Mouse (Mus musculus): ENCODE measurements around the gene Pdk2. TPM values are rescaled to one million over a fixed set of nuclear protein-coding genes. Genes with fewer than 3 reads are reported as not detected.

The Pdk2 gene
- polyA plus RNA-seq, 1 experiment from 2014 or later = 148 TPM

DNA sequence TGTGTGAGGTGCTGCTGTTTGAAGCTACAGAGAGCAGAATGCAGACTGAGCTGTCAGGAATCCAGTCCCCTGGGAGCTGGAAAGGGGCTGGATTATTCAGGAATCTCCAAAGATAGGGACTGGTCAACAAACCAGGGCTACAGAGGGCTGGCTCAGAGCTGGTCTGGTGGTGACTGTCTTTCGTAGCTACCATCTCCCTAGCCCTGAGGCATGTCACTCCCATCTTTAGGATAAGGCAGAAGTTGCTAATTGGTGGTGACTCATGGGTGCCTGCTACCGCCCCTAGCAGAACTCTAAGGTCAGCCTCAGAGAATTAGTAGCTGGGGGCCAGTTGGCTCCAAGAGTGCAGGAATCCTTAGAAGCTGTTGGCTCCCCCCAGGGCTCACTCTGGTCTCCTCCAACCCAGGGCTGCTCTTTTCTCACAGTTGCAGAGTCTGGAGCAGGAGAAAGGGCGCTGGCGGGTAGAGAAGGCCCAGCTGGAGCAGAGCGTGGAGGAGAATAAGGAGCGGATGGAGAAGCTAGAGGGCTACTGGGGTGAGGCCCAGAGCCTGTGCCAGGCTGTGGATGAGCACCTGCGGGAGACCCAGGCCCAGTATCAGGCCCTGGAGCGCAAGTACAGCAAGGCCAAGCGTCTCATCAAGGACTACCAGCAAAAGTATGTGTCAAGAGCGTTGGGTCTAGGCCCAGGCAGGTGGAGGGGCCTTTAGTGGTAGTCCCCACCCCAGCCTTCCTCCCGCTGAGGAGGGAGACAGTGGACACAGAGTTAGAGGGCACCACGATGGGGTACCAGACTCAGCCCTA lies 36.8 kb downstream of the Pdk2 start:
- Histone ChIP-seq H3K27ac (ENCODE audit: low read length) (0 out of 2 replicates have a peak overlapping the region, but pooled peaks have one; percentile 10), H3K4me2 (ENCODE audit: low read depth, low read length) (no peak overlapping the region), H3K27me3 (ENCODE audit: control insufficient read depth, insufficient read depth, low read length) (no peaks in the 10 kb centered on the region), H3K4me1 (ENCODE audit: control insufficient read depth, insufficient read depth, low read length) (peaks cover 32% of the 10 kb centered on the region), H3K4me3 (ENCODE audit: low read length) (no peak overlapping the region), H3K9me3 (replicated peaks; ENCODE audit: control insufficient read depth, low read length) (no peaks in the 10 kb centered on the region), H3K9ac (ENCODE audit: low read length) (no peak overlapping the region), H3K36me3 (ENCODE audit: control insufficient read depth, insufficient read depth) (peaks cover 28% of the 10 kb centered on the region)
- WGBS = 76% methylated on average over 12 of the region's 12 CpGs
- no peak for ATAC-seq (replicated peaks; ENCODE audit: extremely low read depth, insufficient read depth, low FRiP score)

DNA sequence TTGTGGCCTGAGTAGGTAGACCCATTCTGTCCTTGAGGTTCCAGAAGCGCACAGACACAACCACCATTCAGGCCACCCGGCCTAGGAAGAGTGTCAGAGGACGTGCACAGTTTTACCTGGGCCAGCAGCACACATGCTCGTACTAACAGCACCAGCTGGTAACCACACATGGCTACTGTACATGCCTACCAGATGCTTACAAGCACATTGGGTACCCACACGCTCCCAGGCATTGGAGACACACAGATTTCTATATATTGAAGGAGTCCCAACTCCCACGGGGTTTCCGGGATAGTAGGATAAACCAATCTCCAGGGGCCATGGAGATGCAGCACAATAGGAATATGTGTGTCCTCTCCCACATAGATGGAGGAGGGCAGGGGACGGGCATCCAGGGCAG lies 38.4 kb downstream of the Pdk2 start:
- WGBS = 91% methylated on average over 8 of the region's 8 CpGs
- H3K27me3 ChIP-seq (ENCODE audit: control insufficient read depth, insufficient read depth, low read length) = no peaks in the 10 kb centered on the region
- no peaks in the 10 kb centered on the region for H3K9me3 ChIP-seq (replicated peaks; ENCODE audit: control insufficient read depth, low read length)
- H3K27ac ChIP-seq (ENCODE audit: low read length) = no peak overlapping the region
- H3K4me1 ChIP-seq (ENCODE audit: control insufficient read depth, insufficient read depth, low read length) = peaks cover 29% of the 10 kb centered on the region
- no peak overlapping the region for H3K4me2 ChIP-seq (ENCODE audit: low read depth, low read length)
- H3K9ac ChIP-seq (ENCODE audit: low read length) = 0 out of 2 replicates have a peak overlapping the region, but pooled peaks have one; percentile 5
- no peak for ATAC-seq (replicated peaks; ENCODE audit: extremely low read depth, insufficient read depth, low FRiP score)
- H3K4me3 ChIP-seq (ENCODE audit: low read length) = no peak overlapping the region
- peaks cover 33% of the 10 kb centered on the region for H3K36me3 ChIP-seq (ENCODE audit: control insufficient read depth, insufficient read depth)

DNA sequence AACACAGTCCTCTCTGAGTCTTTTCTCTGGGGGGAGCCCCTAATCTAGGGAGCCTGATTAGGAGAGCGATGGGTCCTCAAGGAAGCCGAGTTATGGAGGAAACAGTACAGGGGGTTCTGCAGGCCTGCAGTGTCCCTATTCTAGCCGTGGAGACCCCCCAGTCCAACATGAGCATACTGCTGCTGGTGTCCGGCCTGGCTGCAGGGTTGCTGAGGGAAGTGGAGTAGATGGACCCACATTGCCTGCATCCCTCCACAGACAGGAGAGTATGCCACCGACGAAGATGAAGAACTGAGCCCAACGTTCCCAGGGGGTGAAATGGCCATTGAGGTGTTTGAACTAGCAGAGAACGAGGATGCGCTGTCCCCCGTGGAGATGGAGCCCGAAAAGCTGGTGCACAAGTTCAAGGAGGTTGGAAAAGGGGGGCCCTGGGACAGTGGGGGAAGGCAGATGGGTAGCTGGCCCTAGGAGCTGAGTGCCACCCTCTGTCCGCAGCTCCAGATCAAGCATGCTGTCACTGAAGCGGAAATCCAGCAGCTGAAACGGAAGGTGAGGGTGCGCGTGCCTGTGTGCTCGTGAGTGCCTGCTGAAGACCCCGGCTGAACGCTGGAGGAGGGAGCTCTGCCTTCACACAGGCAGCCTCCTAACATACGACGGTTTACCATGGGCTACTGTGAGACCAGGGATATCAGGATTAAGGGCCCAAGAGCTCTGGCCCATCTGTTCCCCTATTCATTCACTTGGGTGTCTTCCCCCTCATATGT lies 39.4 kb downstream of the Pdk2 start:
- Histone ChIP-seq H3K4me1 (ENCODE audit: control insufficient read depth, insufficient read depth, low read length) (peaks cover 28% of the 10 kb centered on the region), H3K4me2 (ENCODE audit: low read depth, low read length) (no peak overlapping the region), H3K27ac (ENCODE audit: low read length) (no peak overlapping the region), H3K27me3 (ENCODE audit: control insufficient read depth, insufficient read depth, low read length) (no peaks in the 10 kb centered on the region), H3K36me3 (ENCODE audit: control insufficient read depth, insufficient read depth) (peaks cover 39% of the 10 kb centered on the region), H3K4me3 (ENCODE audit: low read length) (no peak overlapping the region), H3K9me3 (replicated peaks; ENCODE audit: control insufficient read depth, low read length) (no peaks in the 10 kb centered on the region), H3K9ac (ENCODE audit: low read length) (no peak overlapping the region)
- no peak for ATAC-seq (replicated peaks; ENCODE audit: extremely low read depth, insufficient read depth, low FRiP score)
- WGBS = 85% methylated on average over 21 of the region's 21 CpGs

DNA sequence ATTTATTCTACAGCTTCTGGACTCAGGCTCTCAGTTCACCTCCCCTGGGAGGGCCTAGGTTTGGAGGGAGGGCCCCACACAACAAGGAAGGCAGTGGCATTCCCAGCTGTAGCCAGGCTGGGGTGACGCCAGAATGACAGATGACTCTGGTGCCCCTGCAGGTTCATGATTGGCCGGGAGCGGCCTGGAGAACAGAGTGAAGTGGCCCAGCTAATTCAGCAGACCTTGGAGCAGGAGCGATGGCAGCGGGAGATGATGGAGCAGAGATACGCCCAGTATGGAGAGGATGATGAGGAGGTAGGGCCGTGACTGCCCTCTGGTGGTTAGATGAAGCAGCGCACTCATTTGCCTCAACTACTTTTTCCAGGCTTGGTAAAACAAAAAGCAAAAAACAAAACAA lies 40.1 kb downstream of the Pdk2 start:
- 0 out of 2 replicates have a peak overlapping the region, but pooled peaks have one; percentile 5 for H3K9ac ChIP-seq (ENCODE audit: low read length)
- H3K4me3 ChIP-seq (ENCODE audit: low read length) = no peak overlapping the region
- 2% methylated on average over 8 of the region's 8 CpGs for WGBS

DNA sequence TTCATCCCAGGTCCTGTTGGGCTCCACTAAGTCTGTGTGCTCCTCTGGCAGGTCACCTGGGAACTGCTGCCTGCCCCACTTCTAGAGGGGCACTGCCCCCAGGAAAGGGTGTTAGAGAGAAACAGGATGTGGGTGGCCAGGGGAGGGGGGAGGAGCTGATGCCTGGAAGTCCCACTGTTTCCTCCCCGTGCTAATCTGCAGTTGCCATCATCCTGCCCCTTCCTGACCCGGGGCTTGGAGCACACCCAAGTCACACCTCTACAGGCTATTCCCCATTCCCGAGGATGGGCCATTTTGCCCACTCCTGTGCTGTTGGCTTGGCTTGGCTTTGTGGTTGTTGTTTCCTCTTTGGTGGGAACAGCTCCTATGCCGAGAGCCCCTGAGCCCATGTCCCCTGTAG lies 40.6 kb downstream of the Pdk2 start:
- H3K27ac ChIP-seq (ENCODE audit: low read length) = peak overlapping the region; percentile 59
- no peak for ATAC-seq (replicated peaks; ENCODE audit: extremely low read depth, insufficient read depth, low FRiP score)
- WGBS = 25% methylated on average over 4 of the region's 4 CpGs
- H3K36me3 ChIP-seq (ENCODE audit: control insufficient read depth, insufficient read depth) = peaks cover 42% of the 10 kb centered on the region
- H3K9ac ChIP-seq (ENCODE audit: low read length) = 0 out of 2 replicates have a peak overlapping the region, but pooled peaks have one; percentile 5
- H3K4me2 ChIP-seq (ENCODE audit: low read depth, low read length) = peak overlapping the region; percentile 25
- H3K4me3 ChIP-seq (ENCODE audit: low read length) = no peak overlapping the region
- H3K27me3 ChIP-seq (ENCODE audit: control insufficient read depth, insufficient read depth, low read length) = no peaks in the 10 kb centered on the region
- H3K4me1 ChIP-seq (ENCODE audit: control insufficient read depth, insufficient read depth, low read length) = peaks cover 33% of the 10 kb centered on the region
- no peaks in the 10 kb centered on the region for H3K9me3 ChIP-seq (replicated peaks; ENCODE audit: control insufficient read depth, low read length)

More for the DNA sequence above, 40.1 kb downstream of the Pdk2 start:
- Histone ChIP-seq H3K4me1 (ENCODE audit: control insufficient read depth, insufficient read depth, low read length) (peaks cover 29% of the 10 kb centered on the region), H3K36me3 (ENCODE audit: control insufficient read depth, insufficient read depth) (peaks cover 42% of the 10 kb centered on the region), H3K4me2 (ENCODE audit: low read depth, low read length) (peak overlapping the region; percentile 25), H3K9me3 (replicated peaks; ENCODE audit: control insufficient read depth, low read length) (no peaks in the 10 kb centered on the region), H3K27me3 (ENCODE audit: control insufficient read depth, insufficient read depth, low read length) (no peaks in the 10 kb centered on the region), H3K27ac (ENCODE audit: low read length) (peak overlapping the region; percentile 55)
- 0 out of 2 replicates have a peak, but pooled peaks have one; percentile 20 for ATAC-seq (replicated peaks; ENCODE audit: extremely low read depth, insufficient read depth, low FRiP score)

DNA sequence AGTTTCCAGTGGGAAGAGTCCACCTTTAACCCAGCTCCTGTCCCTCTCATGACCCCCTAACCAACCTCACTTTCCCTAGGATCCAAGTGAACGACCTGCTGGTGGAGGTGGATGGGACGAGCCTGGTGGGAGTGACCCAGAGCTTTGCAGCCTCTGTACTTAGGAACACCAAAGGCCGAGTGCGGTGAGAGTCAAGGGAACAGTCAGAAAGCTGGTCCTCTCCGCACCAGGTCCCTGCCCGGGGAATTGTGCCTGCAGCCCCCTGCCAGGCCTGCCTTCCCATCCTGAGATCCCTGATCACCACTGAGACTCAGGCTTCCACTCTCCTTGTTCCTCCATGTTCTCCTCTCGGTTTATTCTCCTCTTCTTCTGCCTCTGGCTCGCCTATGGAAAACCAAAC lies 41.0 kb downstream of the Pdk2 start:
- Histone ChIP-seq H3K27me3 (ENCODE audit: control insufficient read depth, insufficient read depth, low read length) (no peaks in the 10 kb centered on the region), H3K4me1 (ENCODE audit: control insufficient read depth, insufficient read depth, low read length) (peaks cover 38% of the 10 kb centered on the region), H3K4me2 (ENCODE audit: low read depth, low read length) (no peak overlapping the region), H3K4me3 (ENCODE audit: low read length) (no peak overlapping the region), H3K9ac (ENCODE audit: low read length) (no peak overlapping the region), H3K36me3 (ENCODE audit: control insufficient read depth, insufficient read depth) (peaks cover 42% of the 10 kb centered on the region), H3K9me3 (replicated peaks; ENCODE audit: control insufficient read depth, low read length) (no peaks in the 10 kb centered on the region), H3K27ac (ENCODE audit: low read length) (peak overlapping the region; percentile 59)
- 66% methylated on average over 8 of the region's 8 CpGs for WGBS
- ATAC-seq (replicated peaks; ENCODE audit: extremely low read depth, insufficient read depth, low FRiP score) = no peak

DNA sequence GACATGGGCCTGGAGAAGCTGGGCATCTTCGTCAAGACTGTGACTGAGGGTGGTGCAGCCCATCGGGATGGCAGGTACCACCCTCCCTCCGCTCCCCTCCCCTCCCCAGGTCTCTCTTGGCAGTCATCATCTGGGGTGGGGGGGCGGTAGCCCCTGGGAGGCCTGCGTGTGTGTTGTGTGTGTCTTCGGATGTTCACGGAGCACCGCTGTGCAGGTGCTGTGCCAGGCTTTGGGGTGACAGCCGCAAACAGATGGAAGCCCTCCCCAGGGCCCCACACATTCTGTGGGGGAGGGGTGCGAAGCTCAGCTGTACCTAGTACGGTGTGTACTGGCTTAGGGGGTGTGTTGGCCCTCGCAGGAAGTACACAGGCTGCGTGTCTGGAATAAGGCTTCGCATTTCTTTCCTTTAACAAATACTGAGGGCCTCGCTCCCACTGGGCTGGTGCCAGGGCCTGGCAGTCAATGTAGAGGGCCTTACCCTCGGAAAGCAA lies 43.1 kb downstream of the Pdk2 start:
- H3K27me3 ChIP-seq (ENCODE audit: control insufficient read depth, insufficient read depth, low read length) = no peaks in the 10 kb centered on the region
- no peak overlapping the region for H3K4me3 ChIP-seq (ENCODE audit: low read length)
- 73% methylated on average over 16 of the region's 16 CpGs for WGBS
- no peaks in the 10 kb centered on the region for H3K9me3 ChIP-seq (replicated peaks; ENCODE audit: control insufficient read depth, low read length)
- peak; percentile 49 for ATAC-seq (replicated peaks; ENCODE audit: extremely low read depth, insufficient read depth, low FRiP score)
- no peak overlapping the region for H3K9ac ChIP-seq (ENCODE audit: low read length)
- H3K4me2 ChIP-seq (ENCODE audit: low read depth, low read length) = no peak overlapping the region; the same call in 1 of the 2 replicates
- H3K36me3 ChIP-seq (ENCODE audit: control insufficient read depth, insufficient read depth) = peaks cover 33% of the 10 kb centered on the region
- H3K27ac ChIP-seq (ENCODE audit: low read length) = no peak overlapping the region
- H3K4me1 ChIP-seq (ENCODE audit: control insufficient read depth, insufficient read depth, low read length) = peaks cover 55% of the 10 kb centered on the region

DNA sequence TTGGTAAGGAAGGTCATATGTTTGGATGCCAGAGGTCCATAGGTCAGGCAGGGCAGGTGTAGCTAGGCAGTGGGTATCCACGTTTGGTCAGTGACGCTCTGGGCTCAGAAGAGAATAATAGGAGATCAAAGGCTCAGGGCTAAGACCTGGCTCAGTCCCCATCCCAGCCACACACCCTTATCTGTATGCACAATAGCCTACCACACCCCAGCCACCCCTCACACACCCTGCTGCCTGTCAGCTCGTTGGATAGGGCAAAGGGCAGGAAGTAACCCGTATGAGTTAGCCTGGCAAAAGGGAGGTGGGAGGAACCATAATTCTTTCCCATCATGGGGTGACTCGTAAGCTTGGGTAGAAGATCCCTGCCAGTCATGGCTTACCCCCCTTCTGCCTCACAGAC lies 43.6 kb downstream of the Pdk2 start:
- H3K4me3 ChIP-seq (ENCODE audit: low read length) = no peak overlapping the region

DNA sequence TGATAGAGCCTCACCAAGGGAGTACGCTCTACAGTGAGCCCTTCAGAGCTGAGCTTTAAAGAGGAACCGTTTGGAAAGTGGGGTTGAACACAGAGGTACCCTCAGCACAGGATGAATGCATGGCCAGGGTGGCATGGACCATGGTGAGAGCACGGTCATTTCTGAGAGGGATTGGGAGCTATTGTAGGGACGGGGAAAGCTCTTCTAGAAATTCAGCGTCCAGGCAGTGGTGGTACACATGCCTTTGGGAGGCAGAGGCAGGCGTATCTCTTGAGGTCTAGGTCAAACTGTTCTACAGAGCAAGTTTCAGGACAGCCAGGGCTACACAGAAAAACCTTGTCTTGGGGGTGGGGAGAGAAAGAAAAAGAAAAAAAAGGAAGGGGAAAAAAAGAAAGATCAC lies 44.2 kb downstream of the Pdk2 start:
- Histone ChIP-seq H3K9me3 (replicated peaks; ENCODE audit: control insufficient read depth, low read length) (no peaks in the 10 kb centered on the region), H3K27me3 (ENCODE audit: control insufficient read depth, insufficient read depth, low read length) (no peaks in the 10 kb centered on the region), H3K4me3 (ENCODE audit: low read length) (no peak overlapping the region), H3K9ac (ENCODE audit: low read length) (no peak overlapping the region), H3K27ac (ENCODE audit: low read length) (no peak overlapping the region), H3K36me3 (ENCODE audit: control insufficient read depth, insufficient read depth) (peaks cover 24% of the 10 kb centered on the region), H3K4me2 (ENCODE audit: low read depth, low read length) (no peak overlapping the region), H3K4me1 (ENCODE audit: control insufficient read depth, insufficient read depth, low read length) (peaks cover 60% of the 10 kb centered on the region)
- no peak for ATAC-seq (replicated peaks; ENCODE audit: extremely low read depth, insufficient read depth, low FRiP score)
- WGBS = 91% methylated on average over 6 of the region's 6 CpGs

More for the DNA sequence above, 43.6 kb downstream of the Pdk2 start:
- ATAC-seq (replicated peaks; ENCODE audit: extremely low read depth, insufficient read depth, low FRiP score) = no peak
- Histone ChIP-seq H3K4me1 (ENCODE audit: control insufficient read depth, insufficient read depth, low read length) (peaks cover 59% of the 10 kb centered on the region), H3K9ac (ENCODE audit: low read length) (no peak overlapping the region), H3K36me3 (ENCODE audit: control insufficient read depth, insufficient read depth) (peaks cover 30% of the 10 kb centered on the region), H3K27ac (ENCODE audit: low read length) (no peak overlapping the region), H3K9me3 (replicated peaks; ENCODE audit: control insufficient read depth, low read length) (no peaks in the 10 kb centered on the region), H3K27me3 (ENCODE audit: control insufficient read depth, insufficient read depth, low read length) (no peaks in the 10 kb centered on the region), H3K4me2 (ENCODE audit: low read depth, low read length) (no peak overlapping the region; the same call in 1 of the 2 replicates)
- 51% methylated on average over 5 of the region's 5 CpGs for WGBS
